Mouse (Mus musculus) adrenal gland, postnatal 10 days (tissue): Measurements from ENCODE around the gene Tnfrsf18. TPM values are rescaled to one million over a fixed set of nuclear protein-coding genes. Genes with fewer than 3 reads are reported as not detected.

Experiments used
- DNase-seq: peaks from one replicate; pipeline ENCODE4 v3.0.0; 2021; ENCODE audit warnings: mixed read lengths
- microRNA-seq: library from miRNA; unstranded; fragments of <30 nt; microRNA quantifications from one replicate; pipeline ENCODE4 v1.2.0, GENCODE M21; 2021
- total RNA-seq, 2 experiments: library from RNA; stranded (reverse); gene quantifications; 2 replicates each; pipeline ENCODE4 v1.2.3; 2021

Tnfrsf18 gene
- total RNA-seq, 2 experiments from 2014 or later: 0.51 to 0.66 TPM

DNA sequence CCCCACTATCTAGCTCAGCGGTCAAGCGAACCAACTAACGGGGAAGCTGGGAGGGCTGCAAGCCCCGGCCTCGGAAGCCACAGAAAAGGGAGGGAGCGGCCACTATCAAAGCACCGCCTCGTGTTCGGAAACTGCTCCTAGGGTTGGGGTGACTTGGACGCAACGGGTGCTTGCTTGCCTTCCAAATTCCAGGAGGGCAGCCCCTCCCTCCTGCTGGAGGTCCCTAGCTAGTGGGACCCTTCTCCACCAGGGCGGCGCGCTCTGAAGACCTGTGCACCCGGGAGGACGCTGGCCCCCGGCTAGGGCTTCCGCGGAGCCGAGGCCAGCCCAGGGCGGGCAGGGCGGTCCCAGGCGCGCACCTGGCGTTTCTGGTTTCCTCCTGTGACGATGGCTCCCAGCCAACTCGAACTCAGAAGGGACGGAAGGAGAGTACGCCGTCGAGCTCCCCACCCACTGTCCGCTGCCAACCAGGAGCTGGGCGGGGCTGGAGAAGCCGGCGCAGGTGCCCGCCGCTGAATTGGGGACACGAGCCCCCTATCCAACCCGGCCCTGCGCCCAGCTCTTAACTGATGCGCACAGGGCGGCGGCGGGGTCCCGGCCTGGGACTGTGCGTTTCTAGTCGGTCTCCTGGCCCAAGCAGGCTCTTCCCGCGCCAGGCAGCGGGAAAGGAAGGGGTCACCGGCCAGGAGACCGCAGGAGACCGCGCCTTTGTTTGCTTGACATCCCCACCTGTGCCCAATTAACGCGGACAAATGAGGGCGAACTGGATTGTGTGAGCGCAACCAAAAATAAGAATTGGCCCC lies 51.7 kb downstream of the Tnfrsf18 start:
- peak; percentile 30 for DNase-seq

Small RNA genes within 50 kb of the gene (microRNA-seq; reads per million reads assigned to microRNA genes)
- 24.9 reads per million, percentile 29 among the genes with 10 or more reads in this experiment for gene Mir200a
- 229 reads per million, percentile 56 among the genes with 10 or more reads in this experiment for gene Mir200b
- gene Mir429: 121 reads per million, percentile 46 among the genes with 10 or more reads in this experiment

Other genes with a start within 250 kb of the Tnfrsf18 start
- 1 to 10 TPM in 1 of 2 experiments, under 1 TPM in 1; 0.54 to 1.4 TPM for gene Tmem88b, start 240.3 kb upstream of the Tnfrsf18 start, total RNA-seq
- gene Ankrd65, start 235.7 kb upstream of the Tnfrsf18 start, total RNA-seq: not detected
- gene Mrpl20, start 223.3 kb upstream of the Tnfrsf18 start, total RNA-seq: 100 to 1,000 TPM; 149 to 168 TPM
- 100 to 1,000 TPM in 1 of 2 experiments, 10 to 100 TPM in 1; 82.7 to 124 TPM for gene Ccnl2, start 213.7 kb upstream of the Tnfrsf18 start, total RNA-seq
- 100 to 1,000 TPM; 146 to 149 TPM for gene Aurkaip1, start 194.9 kb upstream of the Tnfrsf18 start, total RNA-seq
- gene Mxra8, start 186.5 kb upstream of the Tnfrsf18 start, total RNA-seq: 10 to 100 TPM; 56.6 to 59.6 TPM
- 10 to 100 TPM; 58.2 to 59.0 TPM for gene Dvl1, start 178.8 kb upstream of the Tnfrsf18 start, total RNA-seq
- gene Tas1r3, start 162.8 kb upstream of the Tnfrsf18 start, total RNA-seq: under 1 TPM; 0.36 to 0.45 TPM
- gene Cptp, start 156.7 kb upstream of the Tnfrsf18 start, total RNA-seq: 10 to 100 TPM; 17.6 to 18.4 TPM
- 10 to 100 TPM; 29.0 to 29.3 TPM for gene Ints11, start 156.6 kb upstream of the Tnfrsf18 start, total RNA-seq
- gene Pusl1, start 134.4 kb upstream of the Tnfrsf18 start, total RNA-seq: 10 to 100 TPM; 27.9 to 39.0 TPM
- 10 to 100 TPM; 16.9 to 29.4 TPM for gene Acap3, start 134.3 kb upstream of the Tnfrsf18 start, total RNA-seq
- gene Ube2j2, start 82.3 kb upstream of the Tnfrsf18 start, total RNA-seq: 10 to 100 TPM; 72.3 to 73.4 TPM
- 100 to 1,000 TPM; 117 to 132 TPM for gene C1qtnf12, start 63.8 kb upstream of the Tnfrsf18 start, total RNA-seq
- gene B3galt6, start 33.5 kb upstream of the Tnfrsf18 start, total RNA-seq: 1 to 10 TPM; 5.7 to 6.1 TPM
- 100 to 1,000 TPM; 184 to 191 TPM for gene Sdf4, start 33.3 kb upstream of the Tnfrsf18 start, total RNA-seq
- 1 to 10 TPM; 1.9 TPM for gene Tnfrsf4, start 12.3 kb upstream of the Tnfrsf18 start, total RNA-seq
- under 1 TPM; 0.27 to 0.67 TPM for gene Ttll10, start 33.2 kb downstream of the Tnfrsf18 start, total RNA-seq
- gene 9430015G10Rik, start 83.8 kb downstream of the Tnfrsf18 start, total RNA-seq: 10 to 100 TPM; 10.6 to 13.8 TPM
- under 1 TPM; 0.09 to 0.15 TPM for gene Rnf223, start 104.3 kb downstream of the Tnfrsf18 start, total RNA-seq
- 10 to 100 TPM; 59.6 to 82.4 TPM for gene Agrn, start 171.3 kb downstream of the Tnfrsf18 start, total RNA-seq
- gene Isg15, start 174.7 kb downstream of the Tnfrsf18 start, total RNA-seq: 1 to 10 TPM; 1.6 to 2.2 TPM
- gene AW011738, start 177.1 kb downstream of the Tnfrsf18 start, total RNA-seq: 1 to 10 TPM; 2.6 to 3.5 TPM
- 10 to 100 TPM in 1 of 2 experiments, 1 to 10 TPM in 1; 9.8 to 28.4 TPM for gene Perm1, start 189.7 kb downstream of the Tnfrsf18 start, total RNA-seq
- 10 to 100 TPM; 13.3 to 20.3 TPM for gene Plekhn1, start 208.7 kb downstream of the Tnfrsf18 start, total RNA-seq
- gene Noc2l, start 209.8 kb downstream of the Tnfrsf18 start, total RNA-seq: 10 to 100 TPM; 39.4 to 41.0 TPM
- gene Samd11, start 229.5 kb downstream of the Tnfrsf18 start, total RNA-seq: 1 to 10 TPM; 1.4 to 3.1 TPM